Mouse (Mus musculus) bone marrow macrophage, adult 2 months (primary cell): ENCODE data around the gene Hist3h2a.

Experiments used
- CTCF ChIP-seq: IDR thresholded peaks from 2 replicates; pipeline ENCODE4 v1.5.1; 2012; ENCODE audit warnings: low read depth, mild to moderate bottlenecking, low read length, moderate library complexity
- POLR2A ChIP-seq: IDR thresholded peaks from 2 replicates; pipeline ENCODE4 v1.6.1; 2012; ENCODE audit warnings: mild to moderate bottlenecking, low read depth, low read length, borderline replicate concordance

- TF ChIP-seq CTCF (no peak), POLR2A (no peak)
Measured at GRCm38 (mm10) chr11:58977150-58977549, 22.7 kb downstream of the Hist3h2a start.
